Mouse (Mus musculus) ES-Bruce4 (cell line): ENCODE measurements around the gene Glis3.

Experiments used
- CTCF ChIP-seq: IDR thresholded peaks from one replicate; pipeline ENCODE4 v1.8.1; 2011; ENCODE audit warnings: low read depth, low read length
- EP300 ChIP-seq: IDR thresholded peaks from 2 replicates; pipeline ENCODE4 v1.6.1; 2011; ENCODE audit warnings: low read depth, low read length; ENCODE audit not compliant: insufficient read depth
- POLR2A ChIP-seq: IDR thresholded peaks from one replicate; pipeline ENCODE4 v1.8.1; 2011; ENCODE audit warnings: low read length; ENCODE audit not compliant: insufficient read depth

DNA sequence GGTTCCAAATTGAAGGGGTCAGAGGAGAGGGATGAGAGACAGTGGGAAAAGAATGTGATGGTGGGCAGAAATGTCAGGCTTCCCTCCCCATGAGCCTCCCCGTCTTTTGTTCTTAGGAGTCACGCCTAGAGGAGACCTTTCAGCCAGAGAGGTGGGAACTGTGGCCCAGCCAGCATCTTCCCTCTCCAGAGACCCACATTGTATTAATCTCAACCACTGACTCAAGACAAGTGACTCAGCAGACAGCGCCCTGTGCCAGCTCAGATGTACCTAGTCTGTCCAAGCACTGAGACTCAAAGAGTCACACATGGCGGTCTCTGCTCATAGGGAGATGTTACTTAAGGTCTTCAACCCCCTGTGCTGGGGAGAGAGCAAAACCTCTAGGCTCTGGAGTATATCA is 3.5 kb upstream of the Glis3 start:
- no peak for TF ChIP-seq EP300
- TF ChIP-seq CTCF, result no peak
- no peak for TF ChIP-seq POLR2A
